Mouse (Mus musculus) cortical plate, adult 2 months (tissue): ENCODE data around the gene Dmpk.

ENCODE experiments used
- CTCF ChIP-seq: fragments of 200-500 bp; IDR thresholded peaks from 2 replicates; pipeline ENCODE4 v1.5.1; 2011; ENCODE audit warnings: mild to moderate bottlenecking, control low read depth, low read length; ENCODE audit not compliant: insufficient read depth; ENCODE audit errors: extremely low read depth
- POLR2A ChIP-seq: fragments of 200-500 bp; IDR thresholded peaks from 2 replicates; pipeline ENCODE4 v1.6.1; 2011; ENCODE audit warnings: mild to moderate bottlenecking, low read length, control low read depth; ENCODE audit not compliant: insufficient read depth; ENCODE audit errors: extremely low read depth

DNA sequence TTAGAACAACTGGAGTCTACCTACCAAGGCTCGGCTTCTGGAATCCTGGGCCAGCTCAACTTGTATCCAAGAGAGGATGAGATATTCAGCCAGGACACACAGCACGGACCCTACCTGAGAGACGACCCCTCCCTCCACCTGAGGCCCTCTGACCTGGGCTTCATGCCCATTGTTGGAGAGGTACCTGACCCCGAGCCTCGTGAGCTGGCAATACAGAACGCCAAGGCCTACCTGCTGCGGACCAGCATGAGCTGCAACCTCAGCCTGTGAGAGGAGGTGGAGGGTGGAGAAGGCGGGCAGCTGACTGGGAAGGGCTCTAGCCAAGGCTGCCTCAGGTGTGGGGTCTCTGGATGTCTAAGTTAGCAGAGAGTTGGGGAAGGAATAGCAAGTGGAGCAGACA is 28.5 kb upstream of the Dmpk start:
- TF ChIP-seq POLR2A (no peak), CTCF (no peak)
